Mouse (Mus musculus): ENCODE measurements around the gene Uba52.

DNA sequence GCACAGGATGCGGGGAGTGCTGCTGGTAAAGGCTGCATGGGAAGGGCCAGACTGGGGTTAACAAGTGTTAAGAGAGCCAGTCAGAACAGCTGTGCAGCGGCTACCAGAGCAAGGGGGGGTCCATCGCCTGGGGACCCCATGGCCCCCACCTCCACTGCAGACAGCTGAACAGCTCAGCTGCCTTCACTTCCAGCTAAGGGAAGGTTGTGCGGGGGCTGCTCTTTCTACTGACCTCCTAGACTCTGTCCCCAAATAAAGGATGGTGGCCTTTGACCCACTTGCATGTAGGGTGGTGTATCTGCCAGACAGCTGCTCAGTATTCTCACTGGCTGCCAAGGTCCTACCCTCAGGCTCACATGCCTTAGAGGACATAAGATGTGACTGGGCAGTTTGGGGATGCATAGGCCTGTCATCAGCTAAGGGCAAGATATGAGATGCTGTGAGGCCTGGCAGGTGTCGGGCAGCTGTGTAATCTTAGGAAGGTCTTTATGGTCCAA is 43.3 kb downstream of the Uba52 start:
- TF ChIP-seq CTCF (IDR thresholded peaks at IDR 0.05) (no peak), EP300 (IDR thresholded peaks at IDR 0.05) (no peak)
